Mouse (Mus musculus) MEL (cell line): ENCODE measurements around the gene Tgfbr3. TPM values are rescaled to one million over a fixed set of nuclear protein-coding genes. Genes with fewer than 3 reads are reported as not detected.

Source experiments
- DNase-seq: peaks from one replicate; pipeline ENCODE4 v3.0.0; 2011; ENCODE audit warnings: low read depth, low spot score
- H3K27ac ChIP-seq: 2 replicates; pipeline ENCODE4 v1.5.1; 2012; ENCODE audit warnings: low read depth, mild to moderate bottlenecking, control low read depth, low read length, moderate library complexity; ENCODE audit not compliant: control insufficient read depth
- H3K27me3 ChIP-seq, 2 experiments: fragments of 150-350 bp in 1 of 2; sonication (generic) in 1 of 2; 2 replicates each; pipeline ENCODE4 v1.6.1; 2012; ENCODE audit warnings: low read length in 2 of 2, mild to moderate bottlenecking in 2 of 2, improper control_type of control experiment in 1 of 2, moderate library complexity in 1 of 2; ENCODE audit not compliant: insufficient read depth in 2 of 2, control insufficient read depth in 1 of 2
- H3K36me3 ChIP-seq, 2 experiments: 2 replicates each; pipeline ENCODE4 v1.6.1; 2012 to 2014; ENCODE audit warnings: low read length in 2 of 2, improper control_type of control experiment in 1 of 2, inconsistent platforms in 1 of 2, mild to moderate bottlenecking in 1 of 2; ENCODE audit not compliant: insufficient read depth in 2 of 2, control insufficient read depth in 1 of 2
- H3K4me1 ChIP-seq, 2 experiments: fragments of 150-350 bp in 1 of 2; sonication (generic) in 1 of 2; 2 replicates each; pipeline ENCODE4 v1.6.1; 2012; ENCODE audit warnings: low read length in 2 of 2, improper control_type of control experiment in 1 of 2, mild to moderate bottlenecking in 1 of 2; ENCODE audit not compliant: insufficient read depth in 2 of 2, control insufficient read depth in 1 of 2
- H3K4me3 ChIP-seq, 2 experiments: fragments of 150-350 bp in 1 of 2; sonication (generic) in 1 of 2; 2 replicates each; pipeline ENCODE4 v1.5.1; 2012; ENCODE audit warnings: low read depth in 2 of 2, low read length in 2 of 2, mild to moderate bottlenecking in 2 of 2, moderate library complexity in 2 of 2, control low read depth in 1 of 2, improper control_type of control experiment in 1 of 2; ENCODE audit not compliant: control insufficient read depth in 1 of 2, insufficient read depth in 1 of 2
- H3K79me2 ChIP-seq: 2 replicates; pipeline ENCODE4 v1.6.1; 2012; ENCODE audit warnings: mild to moderate bottlenecking, low read length, moderate library complexity; ENCODE audit not compliant: control insufficient read depth, poor library complexity, insufficient read depth
- H3K9ac ChIP-seq: 2 replicates; pipeline ENCODE4 v1.6.1; 2012; ENCODE audit warnings: low read depth, mild to moderate bottlenecking, control low read depth, low read length, moderate library complexity; ENCODE audit not compliant: control insufficient read depth, poor library complexity, severe bottlenecking
- H3K9me3 ChIP-seq: fragments of 150-350 bp; sonication (generic); replicated peaks from 2 replicates; pipeline ENCODE4 v1.6.1; 2012; ENCODE audit warnings: mild to moderate bottlenecking, low read length, improper control_type of control experiment, moderate library complexity; ENCODE audit not compliant: insufficient read depth
- CHD1 ChIP-seq: IDR thresholded peaks from 2 replicates; pipeline ENCODE4 v1.6.1; 2012; ENCODE audit warnings: low read depth, mild to moderate bottlenecking, inconsistent platforms, low read length, improper control_type of control experiment
- CHD2 ChIP-seq: IDR thresholded peaks from 2 replicates; pipeline ENCODE4 v1.6.1; 2011; ENCODE audit warnings: low read length, improper control_type of control experiment
- GATA1 ChIP-seq: IDR thresholded peaks from 2 replicates; pipeline ENCODE4 v1.6.1; 2011; ENCODE audit warnings: low read depth, low read length, improper control_type of control experiment
- JUND ChIP-seq: IDR thresholded peaks from 2 replicates; pipeline ENCODE4 v1.6.1; 2011; ENCODE audit warnings: low read depth, mild to moderate bottlenecking, improper control_type of control experiment, low read length
- MAX ChIP-seq: IDR thresholded peaks from 2 replicates; pipeline ENCODE4 v1.6.1; 2011; ENCODE audit warnings: low read length, improper control_type of control experiment
- MEF2A ChIP-seq: IDR thresholded peaks from 2 replicates; pipeline ENCODE4 v1.6.1; 2014; ENCODE audit warnings: low read depth, mild to moderate bottlenecking, inconsistent platforms, low read length, improper control_type of control experiment; ENCODE audit not compliant: poor library complexity, insufficient replicate concordance, severe bottlenecking; ENCODE audit errors: extremely low read depth
- MYB ChIP-seq: IDR thresholded peaks from 2 replicates; pipeline ENCODE4 v1.6.1; 2011; ENCODE audit warnings: mild to moderate bottlenecking, low read depth, low read length, improper control_type of control experiment
- NRF1 ChIP-seq: IDR thresholded peaks from 2 replicates; pipeline ENCODE4 v1.6.1; 2014; ENCODE audit warnings: low read depth, mild to moderate bottlenecking, inconsistent platforms, low read length, improper control_type of control experiment, moderate library complexity; ENCODE audit not compliant: poor library complexity, insufficient read depth, severe bottlenecking
- RAD21 ChIP-seq: IDR thresholded peaks from 2 replicates; pipeline ENCODE4 v1.6.1; 2011; ENCODE audit warnings: mild to moderate bottlenecking, low read depth, low read length, improper control_type of control experiment
- RCOR1 ChIP-seq: IDR thresholded peaks from 2 replicates; pipeline ENCODE4 v1.6.1; 2012; ENCODE audit warnings: low read depth, mild to moderate bottlenecking, inconsistent platforms, low read length, improper control_type of control experiment
- TBP ChIP-seq: IDR thresholded peaks from 2 replicates; pipeline ENCODE4 v1.8.0; 2011; ENCODE audit warnings: low read depth, low read length, improper control_type of control experiment
- UBTF ChIP-seq: IDR thresholded peaks from 2 replicates; pipeline ENCODE4 v1.6.1; 2012; ENCODE audit warnings: low read depth, mild to moderate bottlenecking, inconsistent platforms, low read length, improper control_type of control experiment, moderate library complexity, borderline replicate concordance; ENCODE audit not compliant: insufficient read depth
- USF2 ChIP-seq, 2 experiments: IDR thresholded peaks; 2 replicates each; pipeline ENCODE4 v1.6.1; 2011 to 2012; ENCODE audit warnings: improper control_type of control experiment in 2 of 2, low read length in 2 of 2, borderline replicate concordance in 1 of 2, inconsistent platforms in 1 of 2, low read depth in 1 of 2, mild to moderate bottlenecking in 1 of 2; ENCODE audit not compliant: insufficient read depth in 1 of 2
- ZMIZ1 ChIP-seq: IDR thresholded peaks from 2 replicates; pipeline ENCODE4 v1.6.1; 2012; ENCODE audit warnings: low read depth, mild to moderate bottlenecking, inconsistent platforms, low read length, improper control_type of control experiment, moderate library complexity
- ZNF384 ChIP-seq: IDR thresholded peaks from 2 replicates; pipeline ENCODE4 v1.6.1; 2012; ENCODE audit warnings: low read depth, mild to moderate bottlenecking, inconsistent platforms, low read length, improper control_type of control experiment
- polyA plus RNA-seq, 2 experiments: library from polyadenylated mRNA; stranded (reverse) in 1 of 2; unstranded in 1 of 2; fragments of >175 nt in 1 of 2; fragments of >200 nt in 1 of 2; gene quantifications; 2 replicates each; pipeline versions ENCODE4 v1.2.1 to v1.2.4; 2012; ENCODE audit warnings: low replicate concordance in 2 of 2, low read depth in 1 of 2; ENCODE audit not compliant: insufficient read length in 2 of 2, insufficient read depth in 1 of 2, missing spikeins in 1 of 2
- total RNA-seq: library from RNA; depleted of rRNA; stranded (reverse); fragments of 300-350 nt; gene quantifications from 2 replicates; pipeline ENCODE4 v1.2.3, GENCODE M21; 2012

The Tgfbr3 gene
- total and polyA plus RNA-seq, 3 experiments: 3.0 to 5.9 TPM; not detected in 1

- no peak for TF ChIP-seq RAD21
Measured at GRCm38 (mm10) chr5:107193160-107193559, 96.3 kb downstream of the Tgfbr3 start (continued).

GRCm38 (mm10) chr5:107192372-107192771 lies 97.1 kb downstream of the Tgfbr3 start:
- Histone ChIP-seq H3K4me1 (peaks cover 2% of the 10 kb centered on the region in 2 experiments; a peak in 2 of 4 replicates), H3K79me2 (no peaks in the 10 kb centered on the region), H3K9me3 (no peaks in the 10 kb centered on the region)
- DNase-seq: no peak
- TF ChIP-seq ZMIZ1 (no peak), MAX (no peak), TBP (no peak), USF2 (IDR thresholded peaks at IDR 0.05; ENCODE audit: borderline replicate concordance in 1 of 2, insufficient read depth in 1 of 2, low read depth in 1 of 2, low read length in 2 of 2) (no peak), GATA1 (no peak), UBTF (no peak), ZNF384 (no peak)
- TF ChIP-seq, all 39 proteins: peak for 0
- no peaks in the 10 kb centered on the region for H3K27me3 ChIP-seq
- no peak overlapping the region for H3K27ac ChIP-seq
- no peak overlapping the region for H3K9ac ChIP-seq
- no peak overlapping the region for H3K4me3 ChIP-seq
- H3K36me3 ChIP-seq: peaks cover 0 to 3% of the 10 kb centered on the region in 2 experiments; a peak in 1 of 4 replicates

GRCm38 (mm10) chr5:107188551-107188950 lies 100.9 kb downstream of the Tgfbr3 start:
- TF ChIP-seq MYB: no peak
- no peak for TF ChIP-seq JUND
- TF ChIP-seq CHD1: no peak
- no peak for TF ChIP-seq NRF1
- TF ChIP-seq MEF2A: no peak
- no peak for TF ChIP-seq CHD2
- TF ChIP-seq RCOR1: no peak

More at GRCm38 (mm10) chr5:107188551-107188950, 100.9 kb downstream of the Tgfbr3 start:
- Histone ChIP-seq H3K4me3 (no peak overlapping the region), H3K36me3 (peaks cover 0 to under 1% of the 10 kb centered on the region in 2 experiments; a peak in 1 of 4 replicates), H3K27ac (no peak overlapping the region), H3K27me3 (no peaks in the 10 kb centered on the region), H3K9ac (no peak overlapping the region), H3K4me1 (peaks cover 2% of the 10 kb centered on the region in 2 experiments; a peak in 2 of 4 replicates), H3K79me2 (no peaks in the 10 kb centered on the region), H3K9me3 (no peaks in the 10 kb centered on the region)
- no peak for DNase-seq
